27 mouse cellular contexts compared by ENCODE assay signal in genomic region chr9:107932221-107932620, GRCm38 (mm10). TPM values are rescaled to one million over a fixed set of nuclear protein-coding genes. Genes with fewer than 3 reads are reported as not detected.
DNase-seq lines count a peak whose midpoint lies in the region; ATAC-seq and TF ChIP-seq lines count a peak whose summit lies in the region.
"Had no signal": no experiment of that assay in that cellular context is flagged by ENCODE, and none has a peak within 500 bp of the region (broad histone marks: within the 10 kb centered on the region; RNA-seq: fewer than 3 reads in every experiment).

No protein-coding gene starts in this region.

- peaks cover 21% of the 10 kb centered on the region for H3K4me1 ChIP-seq in forebrain, embryonic 16.5 days (replicated peaks; ENCODE audit: control insufficient read depth, insufficient read depth, low read length)
- H3K4me1 ChIP-seq in forebrain, embryonic 15.5 days: peaks cover 27% of the 10 kb centered on the region
- H3K4me1 ChIP-seq in cortical plate, adult 2 months (ENCODE audit: control insufficient read depth, insufficient read depth, low read length): peaks cover 3% of the 10 kb centered on the region
- H3K4me1 ChIP-seq in intestine, postnatal 0 days (replicated peaks; ENCODE audit: control insufficient read depth, insufficient read depth, low read length): no peaks in the 10 kb centered on the region

- peak; percentile 30; the same call in 1 of the 2 replicates for ATAC-seq in forebrain, embryonic 16.5 days
- no peak for ATAC-seq in forebrain, embryonic 15.5 days (replicated peaks)
- 0 out of 2 replicates have a peak, but pooled peaks have one; percentile 16 for ATAC-seq in intestine, postnatal 0 days
- ATAC-seq: activated CD4-positive, CD25-positive, alpha-beta regulatory T cell, adult 4 months; hindbrain, embryonic 16.5 days; Patski had no signal

- WGBS in forebrain, embryonic 16.5 days: 56% methylated on average over 4 of the region's 4 CpGs
- WGBS in forebrain, embryonic 15.5 days: 57% methylated on average over 4 of the region's 4 CpGs
- WGBS in intestine, postnatal 0 days: 56% methylated on average over 4 of the region's 4 CpGs

- H3K9me3 ChIP-seq in forebrain, embryonic 16.5 days (ENCODE audit: control insufficient read depth, low read length): no peaks in the 10 kb centered on the region
- no peaks in the 10 kb centered on the region for H3K9me3 ChIP-seq in forebrain, embryonic 15.5 days
- H3K9me3 ChIP-seq in intestine, postnatal 0 days (ENCODE audit: control insufficient read depth): no peaks in the 10 kb centered on the region
- H3K9me3 ChIP-seq: heart, embryonic 13.5 days; hindbrain, embryonic 12.5 days had no signal

- H3K4me2 ChIP-seq in forebrain, embryonic 16.5 days (ENCODE audit: low read length): no peak overlapping the region
- no peak overlapping the region for H3K4me2 ChIP-seq in forebrain, embryonic 15.5 days (replicated peaks)
- no peak overlapping the region for H3K4me2 ChIP-seq in intestine, postnatal 0 days (replicated peaks; ENCODE audit: low read depth)
- H3K4me2 ChIP-seq: heart, embryonic 13.5 days; hindbrain, embryonic 12.5 days had no signal

- TF ChIP-seq CTCF in cortical plate, adult 2 months (IDR thresholded peaks at IDR 0.05; ENCODE audit: extremely low read depth, insufficient read depth, low read length): no peak
- no peak for TF ChIP-seq CTCF in intestine, postnatal 0 days (IDR thresholded peaks at IDR 0.05; ENCODE audit: low read depth)

- no peak overlapping the region for H3K27ac ChIP-seq in forebrain, embryonic 16.5 days (ENCODE audit: low read length)
- H3K27ac ChIP-seq in forebrain, embryonic 15.5 days (replicated peaks): no peak overlapping the region
- peak overlapping the region; percentile 12; the same call in 1 of the 2 replicates for H3K27ac ChIP-seq in cortical plate, adult 2 months (ENCODE audit: insufficient read depth, low read length)
- H3K27ac ChIP-seq in intestine, postnatal 0 days (ENCODE audit: low read depth, low read length): no peak overlapping the region
- H3K27ac ChIP-seq: heart, embryonic 13.5 days; hindbrain, embryonic 12.5 days had no signal

- no peaks in the 10 kb centered on the region for H3K36me3 ChIP-seq in forebrain, embryonic 16.5 days (ENCODE audit: control insufficient read depth, insufficient read depth)
- no peaks in the 10 kb centered on the region for H3K36me3 ChIP-seq in forebrain, embryonic 15.5 days
- H3K36me3 ChIP-seq in intestine, postnatal 0 days (ENCODE audit: control insufficient read depth, insufficient read depth): no peaks in the 10 kb centered on the region
- H3K36me3 ChIP-seq: heart, embryonic 13.5 days; hindbrain, embryonic 12.5 days had no signal

- H3K9ac ChIP-seq in forebrain, embryonic 16.5 days (replicated peaks; ENCODE audit: low read depth, low read length): no peak overlapping the region
- H3K9ac ChIP-seq in forebrain, embryonic 15.5 days (replicated peaks): no peak overlapping the region
- H3K9ac ChIP-seq in intestine, postnatal 0 days (ENCODE audit: low read depth, low read length): no peak overlapping the region
- H3K9ac ChIP-seq: heart, embryonic 13.5 days; hindbrain, embryonic 12.5 days had no signal

- no peaks in the 10 kb centered on the region; the same call in 1 of the 2 replicates for H3K27me3 ChIP-seq in forebrain, embryonic 16.5 days (replicated peaks; ENCODE audit: control insufficient read depth, insufficient read depth, low read length)
- H3K27me3 ChIP-seq in forebrain, embryonic 15.5 days: no peaks in the 10 kb centered on the region
- H3K27me3 ChIP-seq in intestine, postnatal 0 days (replicated peaks; ENCODE audit: control insufficient read depth, insufficient read depth, low read length): 0 out of 2 replicates have a peak, but pooled peaks cover 15% of the 10 kb centered on the region

- peak; percentile 33 for DNase-seq in layer of hippocampus, adult 9-11 months
- no peak for DNase-seq in layer of hippocampus, postnatal 36 days
- no peak for DNase-seq in retina, embryonic 14.5 days (ENCODE audit: low spot score)
- no peak for DNase-seq in left cerebral cortex, adult 8-10 months (ENCODE audit: low spot score in 2 of 2)
- DNase-seq: adrenal gland, postnatal 14 days; cerebellum, adult 11 months; cerebellum, adult 8-10 months; cerebellum, postnatal 14 days; gastrocnemius, postnatal 36 days; heart, postnatal 36 days had no signal

- no peak overlapping the region for H3K4me3 ChIP-seq in forebrain, embryonic 16.5 days (replicated peaks; ENCODE audit: low read length)
- H3K4me3 ChIP-seq in forebrain, embryonic 15.5 days: no peak overlapping the region
- no peak overlapping the region for H3K4me3 ChIP-seq in cortical plate, adult 2 months (ENCODE audit: insufficient read depth, low read length)
- H3K4me3 ChIP-seq in intestine, postnatal 0 days (ENCODE audit: low read depth, low read length): no peak overlapping the region
- H3K4me3 ChIP-seq: heart, embryonic 13.5 days; hindbrain, embryonic 12.5 days had no signal

- no peak for TF ChIP-seq POLR2A in cortical plate, adult 2 months (IDR thresholded peaks at IDR 0.05; ENCODE audit: extremely low read depth, insufficient read depth, low read length)

RNA-seq across cellular contexts. Expression of gene Camkv, which starts 3.3 kb away (rescaled TPM):
- 117 and 140 TPM in 2 replicates for polyA plus RNA-seq in forebrain, embryonic 16.5 days (2015; fragmentation: Nextera tagmentation; extraction: Ambion mirVana)
- polyA plus RNA-seq in forebrain, embryonic 15.5 days (2015; fragmentation: Nextera tagmentation; extraction: Ambion mirVana): 79.1 and 83.4 TPM in 2 replicates
- 100 to 1,000 TPM; 510 to 566 TPM for total RNA-seq in layer of hippocampus, postnatal 36 days (2021)
- polyA plus RNA-seq in cortical plate, adult 2 months (2012; rRNA removed): 459 and 489 TPM in 2 replicates
- polyA plus RNA-seq in intestine, postnatal 0 days (2015; fragmentation: Nextera tagmentation; extraction: Ambion mirVana): 0.37 and 0.42 TPM in 2 replicates
- 100 to 1,000 TPM; 372 to 403 (median 398) TPM for total RNA-seq in left cerebral cortex, adult 8-10 months (2022)
- total RNA-seq: heart, postnatal 36 days had no signal
- polyA plus RNA-seq: activated CD4-positive, CD25-positive, alpha-beta regulatory T cell, adult 4 months; heart, postnatal 0 days had no signal

RNA-seq across cellular contexts. Expression of gene Actl11, which starts 4.0 kb away (rescaled TPM):
- not detected in 2 replicates for polyA plus RNA-seq in forebrain, embryonic 16.5 days (2015; fragmentation: Nextera tagmentation; extraction: Ambion mirVana)
- polyA plus RNA-seq in forebrain, embryonic 15.5 days (2015; fragmentation: Nextera tagmentation; extraction: Ambion mirVana): not detected in 2 replicates
- total RNA-seq in layer of hippocampus, postnatal 36 days (2021): not detected
- not detected in 2 replicates for polyA plus RNA-seq in cortical plate, adult 2 months (2012; rRNA removed)
- polyA plus RNA-seq in intestine, postnatal 0 days (2015; fragmentation: Nextera tagmentation; extraction: Ambion mirVana): not detected in 2 replicates
- not detected for total RNA-seq in left cerebral cortex, adult 8-10 months (2022)
- total RNA-seq: adrenal gland, adult 18-20 months; adrenal gland, postnatal 14 days; common myeloid progenitor, adult 5-6 weeks; gastrocnemius, adult 8-10 months; gastrocnemius, postnatal 36 days; heart, postnatal 36 days; MEL had no signal
- polyA plus RNA-seq: activated CD4-positive, CD25-positive, alpha-beta regulatory T cell, adult 4 months; C2C12; embryonic facial prominence, embryonic 14.5 days; heart, embryonic 13.5 days; heart, postnatal 0 days; hindbrain, embryonic 12.5 days; hindbrain, embryonic 16.5 days; intestine, embryonic 14.5 days; Patski had no signal

RNA-seq across cellular contexts. Expression of gene Traip, which starts 17.7 kb away (rescaled TPM):
- 14.2 and 17.1 TPM in 2 replicates for polyA plus RNA-seq in forebrain, embryonic 16.5 days (2015; fragmentation: Nextera tagmentation; extraction: Ambion mirVana)
- 14.0 and 15.7 TPM in 2 replicates for polyA plus RNA-seq in forebrain, embryonic 15.5 days (2015; fragmentation: Nextera tagmentation; extraction: Ambion mirVana)
- total RNA-seq in layer of hippocampus, postnatal 36 days (2021): 10 to 100 TPM; 28.2 to 29.2 TPM
- 11.1 and 15.7 TPM in 2 replicates for polyA plus RNA-seq in cortical plate, adult 2 months (2012; rRNA removed)
- 3.2 and 3.7 TPM in 2 replicates for polyA plus RNA-seq in intestine, postnatal 0 days (2015; fragmentation: Nextera tagmentation; extraction: Ambion mirVana)
- 10 to 100 TPM in 3 of 4 experiments, 1 to 10 TPM in 1; 8.6 to 11.9 (median 11.3) TPM for total RNA-seq in left cerebral cortex, adult 8-10 months (2022)

RNA-seq across cellular contexts. Expression of gene Mst1r, which starts 25.5 kb away (rescaled TPM):
- 0.91 and 1.3 TPM in 2 replicates for polyA plus RNA-seq in forebrain, embryonic 16.5 days (2015; fragmentation: Nextera tagmentation; extraction: Ambion mirVana)
- 1.0 and 1.9 TPM in 2 replicates for polyA plus RNA-seq in forebrain, embryonic 15.5 days (2015; fragmentation: Nextera tagmentation; extraction: Ambion mirVana)
- 1 to 10 TPM; 1.6 to 1.7 TPM for total RNA-seq in layer of hippocampus, postnatal 36 days (2021)
- 2.0 and 2.4 TPM in 2 replicates for polyA plus RNA-seq in cortical plate, adult 2 months (2012; rRNA removed)
- 7.1 and 8.8 TPM in 2 replicates for polyA plus RNA-seq in intestine, postnatal 0 days (2015; fragmentation: Nextera tagmentation; extraction: Ambion mirVana)
- total RNA-seq in left cerebral cortex, adult 8-10 months (2022): 1 to 10 TPM in 2 of 4 experiments, under 1 TPM in 2; 0.72 to 1.7 (median 1.0) TPM
- polyA plus RNA-seq: activated CD4-positive, CD25-positive, alpha-beta regulatory T cell, adult 4 months had no signal

RNA-seq across cellular contexts. Expression of gene Uba7, which starts 43.1 kb away (rescaled TPM):
- polyA plus RNA-seq in forebrain, embryonic 16.5 days (2015; fragmentation: Nextera tagmentation; extraction: Ambion mirVana): 3.2 and 3.7 TPM in 2 replicates
- polyA plus RNA-seq in forebrain, embryonic 15.5 days (2015; fragmentation: Nextera tagmentation; extraction: Ambion mirVana): 2.5 and 2.9 TPM in 2 replicates
- total RNA-seq in layer of hippocampus, postnatal 36 days (2021): 1 to 10 TPM; 4.6 to 5.2 TPM
- polyA plus RNA-seq in cortical plate, adult 2 months (2012; rRNA removed): 13.5 and 14.9 TPM in 2 replicates
- 43.8 and 50.6 TPM in 2 replicates for polyA plus RNA-seq in intestine, postnatal 0 days (2015; fragmentation: Nextera tagmentation; extraction: Ambion mirVana)
- total RNA-seq in left cerebral cortex, adult 8-10 months (2022): 1 to 10 TPM; 6.1 to 8.4 (median 6.7) TPM

Comparison
In these comparisons a context has a peak if more than half of its experiments do, and no peak if none do; other contexts are left out.
1. RNA of gene Camkv, which starts 3.3 kb away (polyA plus RNA-seq): 459 to 489 TPM in cortical plate, adult 2 months, 117 to 140 TPM in forebrain, embryonic 16.5 days and 79.1 to 83.4 TPM in forebrain, embryonic 15.5 days; 0.37 to 0.42 TPM in intestine, postnatal 0 days; every median in the first group is over 10 times any median in the second.